Mouse (Mus musculus): ENCODE data around the gene Pde5a. TPM values are rescaled to one million over a fixed set of nuclear protein-coding genes. Genes with fewer than 3 reads are reported as not detected.
A peak's percentile ranks its signal among the peaks of the same experiment; 100 is the strongest.

Pde5a gene
- polyA plus RNA-seq (2016; fragmentation: Nextera tagmentation; extraction: Ambion mirVana), result 4.3 and 4.4 TPM in 2 replicates

- peak within 1 kb of the TSS; percentile 86 for H3K4me2 ChIP-seq
- ATAC-seq (ENCODE audit: low FRiP score), result peak; percentile 71
- peak within 1 kb of the TSS; percentile 89 for H3K27ac ChIP-seq
- peak within 1 kb of the TSS; percentile 81 for H3K9ac ChIP-seq
- WGBS, result under 1% methylated on average over 49 of the region's 49 CpGs
- no peaks in the 10 kb centered on the region for H3K27me3 ChIP-seq
- no peaks in the 10 kb centered on the region for H3K9me3 ChIP-seq
- H3K4me3 ChIP-seq (replicated peaks), result peak within 1 kb of the TSS; percentile 75
- peaks cover 12% of the 10 kb centered on the region for H3K4me1 ChIP-seq
- H3K36me3 ChIP-seq (replicated peaks), result no peaks in the 10 kb centered on the region
Observed at GRCm38 (mm10) chr3:122728852-122729600, at the start of gene Pde5a. Gene Pde5a (plus strand): TSS chr3:122728947.

DNA sequence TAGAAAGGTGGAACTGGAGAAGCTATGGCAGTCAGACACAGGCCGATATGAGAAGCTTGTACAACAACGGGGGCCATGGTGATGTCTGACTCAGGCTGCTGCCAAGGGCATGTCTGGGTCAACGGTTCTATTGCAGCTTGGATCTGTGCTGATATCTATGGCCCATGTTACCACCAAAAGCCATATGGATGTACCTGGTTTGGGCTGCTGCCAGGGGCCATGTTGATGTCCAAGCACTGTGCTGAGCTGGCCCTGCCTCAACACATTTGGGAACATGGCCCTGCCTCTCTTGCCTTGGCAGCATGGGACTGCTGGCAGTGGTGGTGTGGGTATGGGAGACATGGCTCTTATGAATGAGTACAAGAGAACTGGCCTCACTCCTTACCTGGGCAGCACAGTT, 47.9 kb upstream of the Pde5a start:
- H3K9me3 ChIP-seq, result no peaks in the 10 kb centered on the region
- no peak for ATAC-seq (ENCODE audit: low FRiP score)
- H3K9ac ChIP-seq, result no peak overlapping the region
- no peak overlapping the region for H3K4me2 ChIP-seq
- H3K27ac ChIP-seq, result no peak overlapping the region
- H3K36me3 ChIP-seq (replicated peaks), result no peaks in the 10 kb centered on the region
- WGBS, result 88% methylated on average over 3 of the region's 3 CpGs
- no peaks in the 10 kb centered on the region for H3K4me1 ChIP-seq
- no peaks in the 10 kb centered on the region for H3K27me3 ChIP-seq
- H3K4me3 ChIP-seq (replicated peaks), result no peak overlapping the region

DNA sequence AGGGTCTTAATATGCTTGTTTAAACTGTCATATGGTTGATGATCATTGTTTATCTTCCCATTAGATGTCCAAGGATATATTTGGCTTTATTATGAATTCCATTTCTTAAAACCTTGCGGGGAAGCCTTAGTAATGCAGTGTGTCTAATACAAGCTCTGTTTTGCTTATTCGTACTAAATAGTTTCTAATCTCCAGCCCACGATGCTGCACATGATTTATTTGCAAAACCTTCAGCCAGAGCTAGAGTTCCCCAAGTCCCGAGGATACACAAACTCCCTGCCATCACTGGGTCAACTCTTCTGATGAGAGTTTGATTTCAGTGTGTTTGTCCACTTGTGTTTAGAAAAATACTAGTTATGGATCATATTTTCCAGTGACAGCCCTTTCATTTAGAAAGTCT, 46.4 kb upstream of the Pde5a start:
- no peaks in the 10 kb centered on the region for H3K36me3 ChIP-seq (replicated peaks)
- no peak overlapping the region for H3K9ac ChIP-seq
- H3K4me2 ChIP-seq, result no peak overlapping the region
- ATAC-seq (ENCODE audit: low FRiP score), result no peak
- H3K9me3 ChIP-seq, result no peaks in the 10 kb centered on the region
- no peak overlapping the region for H3K27ac ChIP-seq
- 88% methylated on average over 4 of the region's 4 CpGs for WGBS
- no peaks in the 10 kb centered on the region for H3K27me3 ChIP-seq
- H3K4me1 ChIP-seq, result no peaks in the 10 kb centered on the region
- H3K4me3 ChIP-seq (replicated peaks), result no peak overlapping the region

DNA sequence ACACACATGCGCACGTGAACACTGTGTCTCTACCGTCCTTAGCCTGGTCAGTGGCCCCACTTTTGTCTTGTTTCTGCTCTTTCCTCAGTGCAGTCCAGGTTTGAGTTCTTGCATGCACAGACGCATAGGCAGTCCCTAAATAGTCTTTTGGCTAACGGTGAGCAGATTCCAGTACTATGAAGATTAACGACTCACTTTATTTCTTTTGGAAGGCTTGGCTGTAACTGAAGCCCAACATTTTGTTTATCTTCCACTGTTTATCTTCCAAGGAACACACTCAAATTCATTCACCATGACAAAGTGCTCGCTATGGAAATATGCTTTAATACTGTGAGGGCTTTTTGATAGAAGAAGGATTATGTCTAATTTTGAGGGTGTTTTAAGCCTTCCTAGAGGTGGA, 43.9 kb upstream of the Pde5a start:
- Histone ChIP-seq H3K4me1 (no peaks in the 10 kb centered on the region), H3K27me3 (no peaks in the 10 kb centered on the region), H3K27ac (no peak overlapping the region), H3K9ac (no peak overlapping the region), H3K9me3 (no peaks in the 10 kb centered on the region), H3K4me3 (replicated peaks) (no peak overlapping the region), H3K36me3 (replicated peaks) (no peaks in the 10 kb centered on the region), H3K4me2 (no peak overlapping the region)
- 79% methylated on average over 7 of the region's 7 CpGs for WGBS
- no peak for ATAC-seq (ENCODE audit: low FRiP score)

GRCm38 (mm10) chr3:122693039-122693438, 35.7 kb upstream of the Pde5a start:
- Histone ChIP-seq H3K27me3 (no peaks in the 10 kb centered on the region), H3K4me3 (replicated peaks) (no peak overlapping the region), H3K27ac (no peak overlapping the region), H3K9me3 (no peaks in the 10 kb centered on the region), H3K36me3 (replicated peaks) (no peaks in the 10 kb centered on the region), H3K4me2 (no peak overlapping the region), H3K9ac (no peak overlapping the region), H3K4me1 (no peaks in the 10 kb centered on the region)
- WGBS, result 86% methylated on average over 3 of the region's 3 CpGs
- ATAC-seq (ENCODE audit: low FRiP score), result no peak

DNA sequence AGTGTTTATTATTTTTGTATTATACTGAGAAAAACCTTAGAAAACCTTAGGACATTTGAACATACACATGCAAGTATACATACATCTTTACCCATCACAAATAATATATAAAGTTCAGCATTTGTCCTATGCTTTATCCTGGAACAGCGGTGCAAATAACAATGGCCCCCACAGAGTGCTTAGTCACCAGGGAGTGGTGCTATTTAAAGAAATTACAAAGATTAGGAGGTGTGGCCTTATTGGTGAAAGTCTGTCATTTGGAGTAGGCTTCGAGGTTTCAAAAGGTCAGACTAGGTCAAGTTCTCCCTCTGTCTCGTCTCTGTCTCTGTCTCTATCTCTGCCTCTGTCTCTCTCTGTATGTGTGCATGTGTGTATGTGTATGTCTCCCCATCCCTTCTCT, 32.9 kb upstream of the Pde5a start:
- Histone ChIP-seq H3K4me1 (no peaks in the 10 kb centered on the region), H3K36me3 (replicated peaks) (no peaks in the 10 kb centered on the region), H3K27ac (no peak overlapping the region), H3K9me3 (no peaks in the 10 kb centered on the region), H3K27me3 (no peaks in the 10 kb centered on the region), H3K4me2 (no peak overlapping the region), H3K4me3 (replicated peaks) (no peak overlapping the region), H3K9ac (no peak overlapping the region)
- ATAC-seq (ENCODE audit: low FRiP score), result no peak
- 69% methylated on average over 3 of the region's 3 CpGs for WGBS

DNA sequence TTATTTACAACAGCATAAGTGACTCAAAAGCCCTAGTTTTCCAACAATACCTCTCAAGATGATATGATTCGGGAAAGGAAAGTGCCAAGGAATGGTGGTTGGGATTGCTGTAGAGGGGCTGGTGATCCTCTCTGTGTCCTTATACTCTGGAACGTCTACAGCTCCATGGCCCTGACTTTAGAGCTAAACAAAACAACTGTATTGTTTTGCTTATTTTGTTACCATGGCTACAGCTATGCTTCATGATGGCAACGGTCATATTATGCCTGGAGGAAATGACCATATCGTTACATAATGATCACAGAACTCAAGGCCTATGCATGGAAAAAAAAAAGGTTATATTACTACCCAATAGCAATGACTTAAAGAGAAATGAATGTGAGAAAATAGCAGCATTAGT, 32.1 kb upstream of the Pde5a start:
- 84% methylated on average over 4 of the region's 4 CpGs for WGBS

DNA sequence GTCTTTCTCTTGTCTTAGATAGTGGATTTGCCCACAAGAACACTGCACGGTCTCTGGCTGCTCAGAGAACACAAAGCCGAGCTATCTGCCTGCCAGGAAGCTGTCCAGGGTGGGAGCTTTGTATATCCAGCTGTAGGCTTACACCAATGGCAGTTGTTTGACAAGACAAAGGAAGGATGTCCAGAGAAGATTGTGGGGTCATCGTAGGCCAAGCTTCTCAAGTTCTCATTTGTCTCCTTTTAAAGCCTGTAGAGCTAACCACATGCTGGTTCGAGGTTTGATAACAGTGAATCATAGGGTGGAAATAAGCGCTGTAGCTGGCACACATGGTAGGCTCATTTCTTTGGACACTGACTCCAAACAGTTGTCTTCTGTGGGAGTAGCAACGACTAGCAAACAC, 24.5 kb upstream of the Pde5a start:
- Histone ChIP-seq H3K27ac (no peak overlapping the region), H3K9ac (no peak overlapping the region), H3K27me3 (0 out of 2 replicates have a peak, but pooled peaks cover 3% of the 10 kb centered on the region), H3K4me2 (no peak overlapping the region), H3K9me3 (no peaks in the 10 kb centered on the region), H3K4me3 (replicated peaks) (no peak overlapping the region), H3K4me1 (peaks cover 4% of the 10 kb centered on the region; the same call in 1 of the 2 replicates), H3K36me3 (replicated peaks) (no peaks in the 10 kb centered on the region)
- WGBS, result 20% methylated on average over 6 of the region's 6 CpGs
- ATAC-seq (ENCODE audit: low FRiP score), result no peak

More for the DNA sequence above, 32.1 kb upstream of the Pde5a start:
- Histone ChIP-seq H3K4me3 (replicated peaks) (no peak overlapping the region), H3K36me3 (replicated peaks) (no peaks in the 10 kb centered on the region), H3K27ac (no peak overlapping the region), H3K4me1 (no peaks in the 10 kb centered on the region), H3K4me2 (no peak overlapping the region), H3K9ac (no peak overlapping the region), H3K9me3 (no peaks in the 10 kb centered on the region), H3K27me3 (no peaks in the 10 kb centered on the region)
- no peak for ATAC-seq (ENCODE audit: low FRiP score)

- H3K4me3 ChIP-seq (replicated peaks), result no peak overlapping the region
- no peak overlapping the region for H3K4me2 ChIP-seq
- WGBS, result 87% methylated on average over 7 of the region's 7 CpGs
- no peaks in the 10 kb centered on the region for H3K36me3 ChIP-seq (replicated peaks)
- no peak for ATAC-seq (ENCODE audit: low FRiP score)
- H3K9me3 ChIP-seq, result no peaks in the 10 kb centered on the region
- H3K9ac ChIP-seq, result no peak overlapping the region
- H3K27me3 ChIP-seq, result 0 out of 2 replicates have a peak, but pooled peaks cover 3% of the 10 kb centered on the region
- H3K4me1 ChIP-seq, result peaks cover 4% of the 10 kb centered on the region; the same call in 1 of the 2 replicates
- H3K27ac ChIP-seq, result no peak overlapping the region
Observed at GRCm38 (mm10) chr3:122705246-122705645, 23.5 kb upstream of the Pde5a start.

GRCm38 (mm10) chr3:122708485-122708884, 20.3 kb upstream of the Pde5a start:
- Histone ChIP-seq H3K4me3 (replicated peaks) (no peak overlapping the region), H3K9ac (no peak overlapping the region), H3K27me3 (0 out of 2 replicates have a peak, but pooled peaks cover 3% of the 10 kb centered on the region), H3K4me2 (no peak overlapping the region), H3K9me3 (no peaks in the 10 kb centered on the region), H3K36me3 (replicated peaks) (no peaks in the 10 kb centered on the region), H3K27ac (no peak overlapping the region), H3K4me1 (peaks cover 4% of the 10 kb centered on the region; the same call in 1 of the 2 replicates)
- ATAC-seq (ENCODE audit: low FRiP score), result no peak
- 88% methylated on average over 6 of the region's 6 CpGs for WGBS

DNA sequence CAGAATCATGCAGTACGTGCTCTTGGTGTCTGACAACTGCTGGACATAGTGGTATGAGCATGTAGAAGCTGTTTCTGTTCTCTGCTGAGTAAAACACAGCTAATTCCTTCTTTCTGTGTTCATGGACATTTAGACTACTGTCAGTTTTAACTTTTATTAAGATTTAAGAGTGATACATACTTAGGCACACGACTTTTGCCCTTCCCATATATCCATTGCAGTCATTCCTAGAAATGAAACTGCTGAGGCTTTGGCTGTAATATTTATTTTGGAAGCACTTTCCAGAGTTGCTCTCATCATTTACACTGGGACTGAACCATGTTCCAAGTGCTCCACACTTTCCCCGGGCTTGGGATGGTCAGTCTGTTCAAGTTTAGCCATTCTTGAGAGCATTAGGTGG, 18.6 kb upstream of the Pde5a start:
- H3K4me2 ChIP-seq, result no peak overlapping the region
- H3K9me3 ChIP-seq, result no peaks in the 10 kb centered on the region
- 86% methylated on average over 3 of the region's 3 CpGs for WGBS
- H3K4me3 ChIP-seq (replicated peaks), result no peak overlapping the region
- H3K4me1 ChIP-seq, result no peaks in the 10 kb centered on the region
- H3K9ac ChIP-seq, result no peak overlapping the region
- no peak overlapping the region for H3K27ac ChIP-seq
- no peaks in the 10 kb centered on the region for H3K36me3 ChIP-seq (replicated peaks)
- H3K27me3 ChIP-seq, result 0 out of 2 replicates have a peak, but pooled peaks cover 3% of the 10 kb centered on the region
- no peak for ATAC-seq (ENCODE audit: low FRiP score)

- H3K9me3 ChIP-seq, result no peaks in the 10 kb centered on the region
- no peak overlapping the region for H3K9ac ChIP-seq
- no peak overlapping the region for H3K27ac ChIP-seq
- ATAC-seq (ENCODE audit: low FRiP score), result no peak
- no peak overlapping the region for H3K4me2 ChIP-seq
- H3K4me1 ChIP-seq, result no peaks in the 10 kb centered on the region
- H3K4me3 ChIP-seq (replicated peaks), result no peak overlapping the region
- 77% methylated on average over 2 of the region's 2 CpGs for WGBS
- H3K36me3 ChIP-seq (replicated peaks), result no peaks in the 10 kb centered on the region
- no peaks in the 10 kb centered on the region for H3K27me3 ChIP-seq
Observed at GRCm38 (mm10) chr3:122718631-122719030, 10.1 kb upstream of the Pde5a start.

- ATAC-seq (ENCODE audit: low FRiP score), result no peak
- Histone ChIP-seq H3K27me3 (no peaks in the 10 kb centered on the region), H3K36me3 (replicated peaks) (no peaks in the 10 kb centered on the region), H3K4me1 (no peaks in the 10 kb centered on the region), H3K4me3 (replicated peaks) (no peak overlapping the region), H3K9ac (no peak overlapping the region), H3K4me2 (no peak overlapping the region), H3K9me3 (no peaks in the 10 kb centered on the region), H3K27ac (no peak overlapping the region)
- WGBS, result 86% methylated on average over 9 of the region's 9 CpGs
Observed at GRCm38 (mm10) chr3:122721522-122721921, 7.2 kb upstream of the Pde5a start.

Measured in forebrain, embryonic 12.5 days (tissue).